Mouse (Mus musculus): Measurements from ENCODE around the gene Mesp2. TPM values are rescaled to one million over a fixed set of nuclear protein-coding genes. Genes with fewer than 3 reads are reported as not detected.
"Not testable (repeated sequence)": the region's sequence is repeated elsewhere in the genome, so short reads cannot be mapped to it uniquely, and the experiment has no call there.

Mesp2 gene
- total and polyA plus RNA-seq, 2 experiments from 2014 or later: 0.11 TPM; not detected in 1

- peak; percentile 59 for ATAC-seq (ENCODE audit: insufficient read depth, low read depth)
- 16% methylated on average over 6 of the region's 6 CpGs for WGBS
Observed at GRCm38 (mm10) chr7:79786295-79786694, 24.2 kb upstream of the Mesp2 start.

GRCm38 (mm10) chr7:79789812-79790211 is 20.7 kb upstream of the Mesp2 start:
- not testable (repeated sequence) for H3K4me2 ChIP-seq (ENCODE audit: low read depth, low read length); H3K27ac ChIP-seq (ENCODE audit: low read depth); H3K9me3 ChIP-seq (replicated peaks; ENCODE audit: control insufficient read depth, low read length); H3K36me3 ChIP-seq (replicated peaks; ENCODE audit: control insufficient read depth, insufficient read depth, low read length); ATAC-seq (ENCODE audit: insufficient read depth, low read depth); DNase-seq (ENCODE audit: low spot score); H3K9ac ChIP-seq (replicated peaks; ENCODE audit: low read depth, low read length); H3K4me1 ChIP-seq (ENCODE audit: control insufficient read depth, insufficient read depth); H3K4me3 ChIP-seq (ENCODE audit: low read depth, low read length)
- WGBS: 38% methylated on average over 2 of the region's 2 CpGs
- H3K27me3 ChIP-seq (ENCODE audit: control insufficient read depth, insufficient read depth, low read length): peaks cover 52% of the 10 kb centered on the region

More at GRCm38 (mm10) chr7:79786295-79786694, 24.2 kb upstream of the Mesp2 start:
- Histone ChIP-seq H3K9me3 (replicated peaks; ENCODE audit: control insufficient read depth, low read length) (no peaks in the 10 kb centered on the region), H3K4me3 (ENCODE audit: low read depth, low read length) (no peak overlapping the region), H3K27ac (ENCODE audit: low read depth) (no peak overlapping the region), H3K9ac (replicated peaks; ENCODE audit: low read depth, low read length) (no peak overlapping the region), H3K27me3 (ENCODE audit: control insufficient read depth, insufficient read depth, low read length) (peaks cover 19% of the 10 kb centered on the region), H3K4me1 (ENCODE audit: control insufficient read depth, insufficient read depth) (no peaks in the 10 kb centered on the region), H3K36me3 (replicated peaks; ENCODE audit: control insufficient read depth, insufficient read depth, low read length) (no peaks in the 10 kb centered on the region), H3K4me2 (ENCODE audit: low read depth, low read length) (no peak overlapping the region)
- peak; percentile 71 for TF ChIP-seq CTCF (IDR thresholded peaks at IDR 0.05; ENCODE audit: low read depth)
- TF ChIP-seq EP300 (IDR thresholded peaks at IDR 0.05; ENCODE audit: low read depth): no peak
- peak; percentile 68 for DNase-seq (ENCODE audit: low spot score)

- Histone ChIP-seq H3K27me3 (ENCODE audit: control insufficient read depth, insufficient read depth, low read length) (peaks cover 49% of the 10 kb centered on the region), H3K9me3 (replicated peaks; ENCODE audit: control insufficient read depth, low read length) (no peaks in the 10 kb centered on the region), H3K4me2 (ENCODE audit: low read depth, low read length) (peak overlapping the region; percentile 55), H3K4me3 (ENCODE audit: low read depth, low read length) (peak overlapping the region; percentile 42), H3K27ac (ENCODE audit: low read depth) (no peak overlapping the region), H3K36me3 (replicated peaks; ENCODE audit: control insufficient read depth, insufficient read depth, low read length) (no peaks in the 10 kb centered on the region), H3K9ac (replicated peaks; ENCODE audit: low read depth, low read length) (no peak overlapping the region; the same call in 1 of the 2 replicates), H3K4me1 (ENCODE audit: control insufficient read depth, insufficient read depth) (peaks cover 8% of the 10 kb centered on the region; the same call in 1 of the 2 replicates)
- ATAC-seq (ENCODE audit: insufficient read depth, low read depth): peak; percentile 42
- 1% methylated on average over 79 of the region's 80 CpGs for WGBS
- DNase-seq (ENCODE audit: low spot score): peak; percentile 31
- TF ChIP-seq CTCF (IDR thresholded peaks at IDR 0.05; ENCODE audit: low read depth) (peak; percentile 39), EP300 (IDR thresholded peaks at IDR 0.05; ENCODE audit: low read depth) (no peak)
Observed at GRCm38 (mm10) chr7:79792635-79793421, 17.7 kb upstream of the Mesp2 start.

- no peak for TF ChIP-seq CTCF (IDR thresholded peaks at IDR 0.05; ENCODE audit: low read depth)
- TF ChIP-seq EP300 (IDR thresholded peaks at IDR 0.05; ENCODE audit: low read depth): no peak
- ATAC-seq (ENCODE audit: insufficient read depth, low read depth) (no peak), DNase-seq (ENCODE audit: low spot score) (no peak)
- Histone ChIP-seq H3K27ac (ENCODE audit: low read depth) (no peak within 1 kb of the TSS), H3K4me1 (ENCODE audit: control insufficient read depth, insufficient read depth) (peaks cover 8% of the 10 kb centered on the region; the same call in 1 of the 2 replicates), H3K27me3 (ENCODE audit: control insufficient read depth, insufficient read depth, low read length) (peaks cover 55% of the 10 kb centered on the region), H3K36me3 (replicated peaks; ENCODE audit: control insufficient read depth, insufficient read depth, low read length) (no peaks in the 10 kb centered on the region), H3K9ac (replicated peaks; ENCODE audit: low read depth, low read length) (no peak within 1 kb of the TSS; the same call in 1 of the 2 replicates), H3K4me2 (ENCODE audit: low read depth, low read length) (peak within 1 kb of the TSS; percentile 55), H3K4me3 (ENCODE audit: low read depth, low read length) (peak within 1 kb of the TSS; percentile 42), H3K9me3 (replicated peaks; ENCODE audit: control insufficient read depth, low read length) (no peaks in the 10 kb centered on the region)
- 77% methylated on average over 6 of the region's 6 CpGs for WGBS
Observed at GRCm38 (mm10) chr7:79793688-79794087, 16.8 kb upstream of the Mesp2 start, which contains the start of gene Mesp1. TSS of gene Mesp1 (minus strand) at chr7:79793788.

- H3K36me3 ChIP-seq (replicated peaks; ENCODE audit: control insufficient read depth, insufficient read depth, low read length): no peaks in the 10 kb centered on the region
- ATAC-seq (ENCODE audit: insufficient read depth, low read depth): no peak
- H3K4me2 ChIP-seq (ENCODE audit: low read depth, low read length): no peak overlapping the region
- WGBS: 16% methylated on average over 5 of the region's 5 CpGs
- no peak overlapping the region for H3K9ac ChIP-seq (replicated peaks; ENCODE audit: low read depth, low read length)
- no peak for DNase-seq (ENCODE audit: low spot score)
- H3K9me3 ChIP-seq (replicated peaks; ENCODE audit: control insufficient read depth, low read length): no peaks in the 10 kb centered on the region
- no peak overlapping the region for H3K27ac ChIP-seq (ENCODE audit: low read depth)
- H3K27me3 ChIP-seq (ENCODE audit: control insufficient read depth, insufficient read depth, low read length): peaks cover 22% of the 10 kb centered on the region
- TF ChIP-seq CTCF (IDR thresholded peaks at IDR 0.05; ENCODE audit: low read depth) (no peak), EP300 (IDR thresholded peaks at IDR 0.05; ENCODE audit: low read depth) (no peak)
- H3K4me1 ChIP-seq (ENCODE audit: control insufficient read depth, insufficient read depth): no peaks in the 10 kb centered on the region
- no peak overlapping the region for H3K4me3 ChIP-seq (ENCODE audit: low read depth, low read length)
Observed at GRCm38 (mm10) chr7:79798606-79799005, 11.9 kb upstream of the Mesp2 start.
